Mouse (Mus musculus): ENCODE measurements around the gene Grk2. TPM values are rescaled to one million over a fixed set of nuclear protein-coding genes. Genes with fewer than 3 reads are reported as not detected.

Grk2 gene
- total and polyA plus RNA-seq, 3 experiments: 118 to 203 (median 193) TPM

DNA sequence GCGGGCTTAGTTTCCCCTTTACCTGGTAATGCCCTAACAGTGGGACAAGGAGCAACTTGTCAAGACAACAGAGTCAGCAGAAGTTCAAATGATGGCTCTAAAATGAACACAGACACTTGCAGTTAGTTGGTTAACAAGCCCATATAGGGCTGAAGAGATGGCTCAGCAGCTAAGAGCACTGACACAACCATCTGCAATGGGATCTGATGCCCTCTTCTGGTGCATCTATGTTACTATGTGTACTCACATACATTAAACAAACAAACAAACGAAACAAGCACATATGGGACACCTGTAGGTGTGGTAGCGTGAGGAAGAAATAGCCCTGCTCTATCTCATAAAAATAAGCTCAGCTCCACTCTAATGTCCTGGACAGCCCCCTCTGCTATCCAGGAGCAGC, 63.6 kb downstream of the Grk2 start:
- Histone ChIP-seq H3K4me2 (ENCODE audit: insufficient read depth, low read depth, poor library complexity, severe bottlenecking) (no peak overlapping the region), H3K4me1 (ENCODE audit: control insufficient read depth in 1 of 2, insufficient read depth in 2 of 2) (peaks cover 0 to 5% of the 10 kb centered on the region in 2 experiments; a peak in 2 of 4 replicates), H3K79me2 (replicated peaks; ENCODE audit: control insufficient read depth, extremely low read depth, insufficient read depth, poor library complexity, severe bottlenecking) (no peaks in the 10 kb centered on the region), H3K9me3 (replicated peaks; ENCODE audit: low read length) (peaks cover 2% of the 10 kb centered on the region), H3K27ac (ENCODE audit: insufficient read depth, low read depth) (no peak overlapping the region), H3K4me3 (replicated peaks in 1 of 3; ENCODE audit: low read depth in 2 of 3, low read length in 2 of 3, poor library complexity in 1 of 3) (no peak overlapping the region), H3K36me3 (replicated peaks in 1 of 2; ENCODE audit: control insufficient read depth in 1 of 2, insufficient read depth in 1 of 2, low read length in 1 of 2) (no peaks in the 10 kb centered on the region), H3K27me3 (replicated peaks) (peaks cover 4% of the 10 kb centered on the region), H3K9ac (ENCODE audit: insufficient read depth, low read depth) (no peak overlapping the region)
- TF ChIP-seq CTCF (conservative IDR thresholded peaks at IDR 0.05 in 1 of 2, IDR thresholded peaks at IDR 0.05 in 1 of 2; ENCODE audit: low read depth in 2 of 2, low read length in 2 of 2) (peak in 1 of 2 experiments; percentile 61; a peak in 2 of 4 replicates), JUND (conservative IDR thresholded peaks at IDR 0.05; ENCODE audit: low read depth, low read length) (no peak), TCF12 (IDR thresholded peaks at IDR 0.05; ENCODE audit: low read depth, low read length) (no peak), ZMIZ1 (IDR thresholded peaks at IDR 0.05; ENCODE audit: low read depth, low read length) (no peak), ELF1 (IDR thresholded peaks at IDR 0.05; ENCODE audit: low read depth, low read length) (no peak), SMC3 (IDR thresholded peaks at IDR 0.05; ENCODE audit: low read depth, low read length) (peak; percentile 49), MAFK (IDR thresholded peaks at IDR 0.05; ENCODE audit: insufficient replicate concordance, low read length) (no peak), RAD21 (IDR thresholded peaks at IDR 0.05; ENCODE audit: low read depth, low read length) (peak; percentile 37)
- in situ Hi-C loops (cut with MboI; ENCODE audit: low pct_ligation_motif_present, low pct_unique_long_range_greater_than_20kb, low sequenced_read_pairs) (no loop called here), dilution Hi-C loops (cut with MboI; ENCODE audit: extremely low pct_ligation_motif_present, extremely low pct_unique_long_range_greater_than_20kb, low sequenced_read_pairs) (no loop called here)
- DNase-seq (ENCODE audit: extremely low read depth): no peak

DNA sequence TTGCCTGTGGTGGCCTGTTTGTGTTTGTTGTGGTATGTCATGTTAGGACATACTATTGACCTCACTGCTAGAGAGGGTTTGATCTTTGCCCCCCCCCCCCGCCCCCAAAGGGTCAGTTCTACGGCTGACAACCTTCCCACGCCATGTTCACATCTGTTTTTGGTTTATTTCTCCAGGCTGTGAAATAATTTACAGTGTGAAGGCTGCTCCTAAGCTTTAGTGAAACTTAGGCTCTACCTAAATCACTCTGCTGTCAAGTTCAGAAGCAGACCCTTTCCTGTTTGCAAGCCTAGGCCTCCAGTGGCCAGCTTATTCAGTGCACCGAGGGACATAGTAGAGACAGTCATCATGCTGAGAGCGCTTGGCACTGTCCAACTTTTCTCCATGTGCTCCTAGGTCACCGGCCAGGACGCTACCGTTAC, 65.8 kb downstream of the Grk2 start:
- Histone ChIP-seq H3K36me3 (replicated peaks in 1 of 2; ENCODE audit: control insufficient read depth in 1 of 2, insufficient read depth in 1 of 2, low read length in 1 of 2) (no peaks in the 10 kb centered on the region), H3K79me2 (replicated peaks; ENCODE audit: control insufficient read depth, extremely low read depth, insufficient read depth, poor library complexity, severe bottlenecking) (no peaks in the 10 kb centered on the region), H3K9me3 (replicated peaks; ENCODE audit: low read length) (peaks cover 3% of the 10 kb centered on the region), H3K4me1 (ENCODE audit: control insufficient read depth in 1 of 2, insufficient read depth in 2 of 2) (peaks cover 0 to 5% of the 10 kb centered on the region in 2 experiments; a peak in 2 of 4 replicates), H3K4me3 (replicated peaks in 1 of 3; ENCODE audit: low read depth in 2 of 3, low read length in 2 of 3, poor library complexity in 1 of 3) (no peak overlapping the region), H3K4me2 (ENCODE audit: insufficient read depth, low read depth, poor library complexity, severe bottlenecking) (no peak overlapping the region), H3K9ac (ENCODE audit: insufficient read depth, low read depth) (no peak overlapping the region), H3K27ac (ENCODE audit: insufficient read depth, low read depth) (no peak overlapping the region), H3K27me3 (replicated peaks) (peaks cover 4% of the 10 kb centered on the region)
- in situ Hi-C loops (cut with MboI; ENCODE audit: low pct_ligation_motif_present, low pct_unique_long_range_greater_than_20kb, low sequenced_read_pairs) (no loop called here), dilution Hi-C loops (cut with MboI; ENCODE audit: extremely low pct_ligation_motif_present, extremely low pct_unique_long_range_greater_than_20kb, low sequenced_read_pairs) (no loop called here)
- TF ChIP-seq MAZ (IDR thresholded peaks at IDR 0.05; ENCODE audit: low read depth, low read length) (no peak), MAFK (IDR thresholded peaks at IDR 0.05; ENCODE audit: insufficient replicate concordance, low read length) (no peak), PAX5 (IDR thresholded peaks at IDR 0.05; ENCODE audit: low read length) (no peak), CHD1 (IDR thresholded peaks at IDR 0.05; ENCODE audit: low read depth, low read length) (no peak), IRF4 (IDR thresholded peaks at IDR 0.05; ENCODE audit: low read depth, low read length) (no peak), TCF12 (IDR thresholded peaks at IDR 0.05; ENCODE audit: low read depth, low read length) (no peak), RCOR1 (conservative IDR thresholded peaks at IDR 0.05; ENCODE audit: low read depth, low read length) (no peak), SIN3A (IDR thresholded peaks at IDR 0.05; ENCODE audit: low read length) (no peak)
- no peak for DNase-seq (ENCODE audit: extremely low read depth)

Other genes starting within 250 kb of the Grk2 start
Only the 20 nearest of the 24 such genes appear.
- 37.5 and 39.7 TPM in 2 replicates for gene Aip, start 180.4 kb downstream of the Grk2 start, total RNA-seq (2012; rRNA removed)
- gene Aip, start 180.4 kb downstream of the Grk2 start, total RNA-seq (2014; rRNA removed): 10.8 and 11.7 TPM in 2 replicates
- gene Aip, start 180.4 kb downstream of the Grk2 start, polyA plus RNA-seq (2012; ENCODE audit: insufficient read length, low read depth): 64.8 and 87.9 TPM in 2 replicates
- gene Gpr152, start 166.4 kb downstream of the Grk2 start, total RNA-seq (2012; rRNA removed): 0.17 and 0.25 TPM in 2 replicates
- 0.05 TPM in 1 of 2 replicates, not detected in the other for gene Gpr152, start 166.4 kb downstream of the Grk2 start, total RNA-seq (2014; rRNA removed)
- 0.71 and 0.82 TPM in 2 replicates for gene Gpr152, start 166.4 kb downstream of the Grk2 start, polyA plus RNA-seq (2012; ENCODE audit: insufficient read length, low read depth)
- 2.8 and 3.3 TPM in 2 replicates for gene Cabp4, start 162.2 kb downstream of the Grk2 start, total RNA-seq (2012; rRNA removed)
- gene Cabp4, start 162.2 kb downstream of the Grk2 start, total RNA-seq (2014; rRNA removed): 6.4 and 6.9 TPM in 2 replicates
- gene Cabp4, start 162.2 kb downstream of the Grk2 start, polyA plus RNA-seq (2012; ENCODE audit: insufficient read length, low read depth): 11.8 and 14.7 TPM in 2 replicates
- 172 and 194 TPM in 2 replicates for gene Coro1b, start 157.6 kb downstream of the Grk2 start, total RNA-seq (2012; rRNA removed)
- 154 and 179 TPM in 2 replicates for gene Coro1b, start 157.6 kb downstream of the Grk2 start, total RNA-seq (2014; rRNA removed)
- gene Coro1b, start 157.6 kb downstream of the Grk2 start, polyA plus RNA-seq (2012; ENCODE audit: insufficient read length, low read depth): 265 and 293 TPM in 2 replicates
- gene Ptprcap, start 152.6 kb downstream of the Grk2 start, total RNA-seq (2012; rRNA removed): 438 and 452 TPM in 2 replicates
- 380 and 447 TPM in 2 replicates for gene Ptprcap, start 152.6 kb downstream of the Grk2 start, total RNA-seq (2014; rRNA removed)
- 296 and 343 TPM in 2 replicates for gene Ptprcap, start 152.6 kb downstream of the Grk2 start, polyA plus RNA-seq (2012; ENCODE audit: insufficient read length, low read depth)
- gene Rps6kb2, start 142.9 kb downstream of the Grk2 start, total RNA-seq (2012; rRNA removed): 20.7 and 25.3 TPM in 2 replicates
- gene Rps6kb2, start 142.9 kb downstream of the Grk2 start, total RNA-seq (2014; rRNA removed): 9.7 and 12.0 TPM in 2 replicates
- 26.6 and 27.2 TPM in 2 replicates for gene Rps6kb2, start 142.9 kb downstream of the Grk2 start, polyA plus RNA-seq (2012; ENCODE audit: insufficient read length, low read depth)
- 3.4 and 4.0 TPM in 2 replicates for gene Carns1, start 130.7 kb downstream of the Grk2 start, total RNA-seq (2012; rRNA removed)
- gene Carns1, start 130.7 kb downstream of the Grk2 start, total RNA-seq (2014; rRNA removed): 1.7 and 1.8 TPM in 2 replicates
- 3.8 and 4.4 TPM in 2 replicates for gene Carns1, start 130.7 kb downstream of the Grk2 start, polyA plus RNA-seq (2012; ENCODE audit: insufficient read length, low read depth)
- gene Tbc1d10c, start 114.9 kb downstream of the Grk2 start, total RNA-seq (2012; rRNA removed): 46.3 and 57.8 TPM in 2 replicates
- gene Tbc1d10c, start 114.9 kb downstream of the Grk2 start, total RNA-seq (2014; rRNA removed): 43.5 and 51.5 TPM in 2 replicates
- 57.4 and 58.5 TPM in 2 replicates for gene Tbc1d10c, start 114.9 kb downstream of the Grk2 start, polyA plus RNA-seq (2012; ENCODE audit: insufficient read length, low read depth)
- 502 and 585 TPM in 2 replicates for gene Ppp1ca, start 114.2 kb downstream of the Grk2 start, total RNA-seq (2012; rRNA removed)
- 635 and 651 TPM in 2 replicates for gene Ppp1ca, start 114.2 kb downstream of the Grk2 start, total RNA-seq (2014; rRNA removed)
- 383 and 389 TPM in 2 replicates for gene Ppp1ca, start 114.2 kb downstream of the Grk2 start, polyA plus RNA-seq (2012; ENCODE audit: insufficient read length, low read depth)
- gene Rad9a, start 104.6 kb downstream of the Grk2 start, total RNA-seq (2012; rRNA removed): 20.5 and 22.4 TPM in 2 replicates
- 11.5 and 14.3 TPM in 2 replicates for gene Rad9a, start 104.6 kb downstream of the Grk2 start, total RNA-seq (2014; rRNA removed)
- 20.0 and 21.7 TPM in 2 replicates for gene Rad9a, start 104.6 kb downstream of the Grk2 start, polyA plus RNA-seq (2012; ENCODE audit: insufficient read length, low read depth)
- 0.29 and 1.0 TPM in 2 replicates for gene Clcf1, start 92.0 kb downstream of the Grk2 start, total RNA-seq (2012; rRNA removed)
- 0.28 TPM in 1 of 2 replicates, not detected in the other for gene Clcf1, start 92.0 kb downstream of the Grk2 start, total RNA-seq (2014; rRNA removed)
- gene Clcf1, start 92.0 kb downstream of the Grk2 start, polyA plus RNA-seq (2012; ENCODE audit: insufficient read length, low read depth): 0.09 TPM in 1 of 2 replicates, not detected in the other
- gene AC109138.7, start 91.9 kb downstream of the Grk2 start, total RNA-seq (2012; rRNA removed): not detected in 2 replicates
- not detected in 2 replicates for gene AC109138.7, start 91.9 kb downstream of the Grk2 start, total RNA-seq (2014; rRNA removed)
- gene AC109138.7, start 91.9 kb downstream of the Grk2 start, polyA plus RNA-seq (2012; ENCODE audit: insufficient read length, low read depth): not detected in 2 replicates
- gene Pold4, start 74.3 kb downstream of the Grk2 start, total RNA-seq (2012; rRNA removed): 35.0 and 53.4 TPM in 2 replicates
- 61.5 and 76.4 TPM in 2 replicates for gene Pold4, start 74.3 kb downstream of the Grk2 start, total RNA-seq (2014; rRNA removed)
- 35.1 and 36.8 TPM in 2 replicates for gene Pold4, start 74.3 kb downstream of the Grk2 start, polyA plus RNA-seq (2012; ENCODE audit: insufficient read length, low read depth)
- gene Ssh3, start 37.0 kb downstream of the Grk2 start, total RNA-seq (2012; rRNA removed): 30.0 and 33.4 TPM in 2 replicates
- 5.6 and 6.9 TPM in 2 replicates for gene Ssh3, start 37.0 kb downstream of the Grk2 start, total RNA-seq (2014; rRNA removed)
- gene Ssh3, start 37.0 kb downstream of the Grk2 start, polyA plus RNA-seq (2012; ENCODE audit: insufficient read length, low read depth): 12.3 and 13.2 TPM in 2 replicates
- 53.6 and 55.1 TPM in 2 replicates for gene Ankrd13d, start 23.1 kb downstream of the Grk2 start, total RNA-seq (2012; rRNA removed)
- gene Ankrd13d, start 23.1 kb downstream of the Grk2 start, total RNA-seq (2014; rRNA removed): 3.8 and 5.6 TPM in 2 replicates
- 13.2 and 17.3 TPM in 2 replicates for gene Ankrd13d, start 23.1 kb downstream of the Grk2 start, polyA plus RNA-seq (2012; ENCODE audit: insufficient read length, low read depth)
- gene Kdm2a, start 92.1 kb upstream of the Grk2 start, total RNA-seq (2012; rRNA removed): 17.3 and 21.7 TPM in 2 replicates
- gene Kdm2a, start 92.1 kb upstream of the Grk2 start, total RNA-seq (2014; rRNA removed): 18.0 and 23.1 TPM in 2 replicates
- 43.7 and 51.9 TPM in 2 replicates for gene Kdm2a, start 92.1 kb upstream of the Grk2 start, polyA plus RNA-seq (2012; ENCODE audit: insufficient read length, low read depth)
- gene Rhod, start 133.2 kb upstream of the Grk2 start, total RNA-seq (2012; rRNA removed): 14.9 and 19.3 TPM in 2 replicates
- gene Rhod, start 133.2 kb upstream of the Grk2 start, total RNA-seq (2014; rRNA removed): 16.6 and 20.1 TPM in 2 replicates
- gene Rhod, start 133.2 kb upstream of the Grk2 start, polyA plus RNA-seq (2012; ENCODE audit: insufficient read length, low read depth): 14.4 and 15.3 TPM in 2 replicates
- gene Syt12, start 171.2 kb upstream of the Grk2 start, total RNA-seq (2012; rRNA removed): 0.04 and 0.17 TPM in 2 replicates
- not detected in 2 replicates for gene Syt12, start 171.2 kb upstream of the Grk2 start, total RNA-seq (2014; rRNA removed)
- 0.16 and 0.50 TPM in 2 replicates for gene Syt12, start 171.2 kb upstream of the Grk2 start, polyA plus RNA-seq (2012; ENCODE audit: insufficient read length, low read depth)
- gene 2010003K11Rik, start 192.4 kb upstream of the Grk2 start, total RNA-seq (2012; rRNA removed): not detected in 2 replicates
- not detected in 2 replicates for gene 2010003K11Rik, start 192.4 kb upstream of the Grk2 start, total RNA-seq (2014; rRNA removed)
- gene 2010003K11Rik, start 192.4 kb upstream of the Grk2 start, polyA plus RNA-seq (2012; ENCODE audit: insufficient read length, low read depth): not detected in 2 replicates
- 9.2 and 10.7 TPM in 2 replicates for gene Pcx, start 204.2 kb upstream of the Grk2 start, total RNA-seq (2012; rRNA removed)
- gene Pcx, start 204.2 kb upstream of the Grk2 start, total RNA-seq (2014; rRNA removed): 7.3 and 7.7 TPM in 2 replicates
- 13.6 and 14.2 TPM in 2 replicates for gene Pcx, start 204.2 kb upstream of the Grk2 start, polyA plus RNA-seq (2012; ENCODE audit: insufficient read length, low read depth)

Data from CH12.LX (cell line).